Mouse (Mus musculus) embryonic facial prominence, embryonic 14.5 days (tissue): ENCODE data around the gene Krt6a. TPM values are rescaled to one million over a fixed set of nuclear protein-coding genes. Genes with fewer than 3 reads are reported as not detected.

ENCODE experiments used
- ATAC-seq: fragments of 200-750 bp; cut with Nextera tagmentation; 2 replicates; pipeline ENCODE4 v1.8.0; 2017; ENCODE audit warnings: low read depth, moderate number of reproducible peaks, moderate TSS enrichment
- DNase-seq: peaks from one replicate; pipeline ENCODE4 v3.0.0-alpha.2; 2015; ENCODE audit warnings: low spot score
- H3K27ac ChIP-seq: fragments of 300-500 bp; sonication (generic); replicated peaks from 2 replicates; pipeline ENCODE4 v1.5.1; 2014; ENCODE audit warnings: low read depth, mild to moderate bottlenecking, low read length, moderate library complexity
- H3K27me3 ChIP-seq: fragments of 300-500 bp; sonication (generic); replicated peaks from 2 replicates; pipeline ENCODE4 v1.6.1; 2014; ENCODE audit warnings: low read length; ENCODE audit not compliant: control insufficient read depth, insufficient read depth
- H3K36me3 ChIP-seq: fragments of 300-500 bp; sonication (generic); 2 replicates; pipeline ENCODE4 v1.6.1; 2014; ENCODE audit warnings: low read length, mixed read lengths; ENCODE audit not compliant: control insufficient read depth, insufficient read depth
- H3K4me1 ChIP-seq: fragments of 300-500 bp; sonication (generic); 2 replicates; pipeline ENCODE4 v1.6.1; 2014; ENCODE audit warnings: antibody characterized with exemption, low read length; ENCODE audit not compliant: control insufficient read depth, insufficient read depth
- H3K4me2 ChIP-seq: fragments of 300-500 bp; sonication (generic); 2 replicates; pipeline ENCODE4 v1.6.1; 2014; ENCODE audit warnings: low read depth, mild to moderate bottlenecking, low read length, moderate library complexity, mixed read lengths
- H3K4me3 ChIP-seq: fragments of 300-500 bp; sonication (generic); 2 replicates; pipeline ENCODE4 v1.5.1; 2014; ENCODE audit warnings: low read depth, mild to moderate bottlenecking, low read length
- H3K9ac ChIP-seq: fragments of 300-500 bp; sonication (generic); 2 replicates; pipeline ENCODE4 v1.6.1; 2014; ENCODE audit warnings: low read depth, mild to moderate bottlenecking, low read length, moderate library complexity, mixed read lengths
- H3K9me3 ChIP-seq: fragments of 300-500 bp; sonication (generic); 2 replicates; pipeline ENCODE4 v1.6.1; 2016; ENCODE audit warnings: low read length; ENCODE audit not compliant: control insufficient read depth
- WGBS: fragments of 180-500 bp; shearing (Covaris S2); extraction: QIAGEN DNeasy Blood & Tissue Kit; methylation state at CpG from one replicate; pipeline ENCODE4 v1.1.7; 2014; 5-methylcytosine and 5-hydroxymethylcytosine counted together
- polyA plus RNA-seq: library from polyadenylated mRNA; unstranded; fragments of >200 nt; fragmentation: Nextera tagmentation; extraction: Ambion mirVana; gene quantifications from 2 replicates; pipeline ENCODE4 v1.2.1, GENCODE M21; 2014

The Krt6a gene
- 34.9 and 120 TPM in 2 replicates for polyA plus RNA-seq

DNA sequence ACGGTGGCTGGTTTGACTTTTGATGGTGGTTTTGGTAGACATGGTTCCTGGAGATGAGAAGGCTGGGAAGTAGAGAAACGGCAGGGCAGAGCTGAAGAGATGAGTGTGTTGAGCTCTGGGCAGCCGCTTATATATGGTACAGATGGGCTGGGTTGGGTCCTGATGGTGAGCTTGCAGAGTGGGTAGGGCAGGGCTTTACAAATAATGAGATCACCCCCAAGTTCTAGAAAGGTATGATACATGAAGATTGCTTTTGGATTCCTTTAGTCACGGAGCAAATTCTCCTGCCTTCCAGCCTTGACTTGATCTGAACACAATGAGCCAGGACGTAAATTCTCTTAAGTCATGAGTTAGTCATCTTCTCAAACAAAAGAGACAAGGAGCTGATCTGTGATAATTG lies at the start of gene Krt6a:
Krt6a (minus strand) TSS at position 101 of the 400 bp plus-strand sequence.
- no peak within 1 kb of the TSS for H3K9ac ChIP-seq
- no peak within 1 kb of the TSS for H3K4me3 ChIP-seq
- no peak for DNase-seq
- H3K27ac ChIP-seq: no peak within 1 kb of the TSS
- 69% methylated on average over 5 of the region's 5 CpGs for WGBS
- no peaks in the 10 kb centered on the region; the same call in 1 of the 2 replicates for H3K4me1 ChIP-seq
- no peaks in the 10 kb centered on the region for H3K36me3 ChIP-seq
- H3K9me3 ChIP-seq: no peaks in the 10 kb centered on the region
- no peak within 1 kb of the TSS for H3K4me2 ChIP-seq
- no peak for ATAC-seq
- H3K27me3 ChIP-seq: no peaks in the 10 kb centered on the region

- no peak for ATAC-seq
- H3K4me1 ChIP-seq: no peaks in the 10 kb centered on the region
- no peaks in the 10 kb centered on the region for H3K9me3 ChIP-seq
- H3K27me3 ChIP-seq: no peaks in the 10 kb centered on the region
- DNase-seq: no peak
- H3K4me2 ChIP-seq: no peak within 1 kb of the TSS
- no peak within 1 kb of the TSS for H3K27ac ChIP-seq
- WGBS: 65% methylated on average over 14 of the region's 14 CpGs
- H3K36me3 ChIP-seq: no peaks in the 10 kb centered on the region
- no peak within 1 kb of the TSS for H3K4me3 ChIP-seq
- no peak within 1 kb of the TSS for H3K9ac ChIP-seq
Observed at GRCm38 (mm10) chr15:101742711-101743110, 48.6 kb upstream of the Krt6a start, which contains the start of gene Krt71. Krt71 (minus strand) TSS chr15:101743109.

- ATAC-seq: no peak
- 72% methylated on average over 7 of the region's 7 CpGs for WGBS
- H3K27ac ChIP-seq: no peak overlapping the region
- no peaks in the 10 kb centered on the region for H3K27me3 ChIP-seq
- H3K9me3 ChIP-seq: no peaks in the 10 kb centered on the region
- H3K9ac ChIP-seq: no peak overlapping the region
- H3K4me3 ChIP-seq: no peak overlapping the region
- H3K4me2 ChIP-seq: no peak overlapping the region
- H3K36me3 ChIP-seq: no peaks in the 10 kb centered on the region
- no peak for DNase-seq
- H3K4me1 ChIP-seq: no peaks in the 10 kb centered on the region
Observed at GRCm38 (mm10) chr15:101737786-101738185, 43.7 kb upstream of the Krt6a start.

DNA sequence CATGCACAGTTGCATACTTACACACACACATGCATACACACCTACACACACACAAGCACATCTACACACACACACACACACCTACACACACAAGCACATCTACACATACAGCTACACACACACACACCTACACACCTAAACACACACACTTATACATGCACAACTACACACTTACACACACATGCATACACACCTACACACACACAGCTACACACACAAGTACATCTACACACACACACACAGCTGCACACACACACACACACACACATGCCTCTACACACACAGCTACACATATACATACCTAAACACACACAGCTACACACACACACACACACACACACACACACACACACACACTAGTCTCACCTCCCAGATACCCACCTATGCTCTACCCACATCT lies 36.5 kb upstream of the Krt6a start:
- H3K4me2 ChIP-seq: no peak overlapping the region
- H3K36me3 ChIP-seq: no peaks in the 10 kb centered on the region
- ATAC-seq (no peak), DNase-seq (no peak)
- H3K27me3 ChIP-seq: no peaks in the 10 kb centered on the region
- no peaks in the 10 kb centered on the region for H3K4me1 ChIP-seq
- H3K9ac ChIP-seq: no peak overlapping the region
- H3K4me3 ChIP-seq: no peak overlapping the region
- no peak overlapping the region for H3K27ac ChIP-seq
- H3K9me3 ChIP-seq: no peaks in the 10 kb centered on the region

DNA sequence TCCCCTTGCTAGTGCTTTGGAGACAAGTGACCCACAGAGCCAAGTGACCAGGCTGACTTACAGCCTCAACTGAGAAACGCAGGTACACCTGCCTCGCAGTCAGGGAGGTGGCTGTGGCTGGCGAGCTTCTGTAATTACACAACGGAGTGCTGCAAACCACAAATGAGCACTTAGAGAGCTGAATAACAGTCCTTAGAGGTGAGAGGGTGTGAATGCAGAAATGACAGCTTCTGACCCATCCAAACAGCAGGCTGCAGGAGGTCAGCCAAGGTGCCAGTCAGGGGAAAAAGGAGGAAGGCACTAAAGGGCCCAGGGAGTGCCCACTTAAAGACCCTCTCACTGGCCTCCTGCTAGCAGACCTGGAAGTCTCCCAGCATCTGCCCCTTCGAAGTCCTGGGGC lies 30.6 kb upstream of the Krt6a start:
- Histone ChIP-seq H3K9ac (no peak overlapping the region), H3K27ac (no peak overlapping the region), H3K27me3 (no peaks in the 10 kb centered on the region), H3K4me3 (no peak overlapping the region), H3K4me1 (no peaks in the 10 kb centered on the region), H3K4me2 (no peak overlapping the region), H3K9me3 (no peaks in the 10 kb centered on the region), H3K36me3 (no peaks in the 10 kb centered on the region)
- no peak for ATAC-seq
- DNase-seq: no peak
- WGBS: 68% methylated on average over 5 of the region's 5 CpGs

DNA sequence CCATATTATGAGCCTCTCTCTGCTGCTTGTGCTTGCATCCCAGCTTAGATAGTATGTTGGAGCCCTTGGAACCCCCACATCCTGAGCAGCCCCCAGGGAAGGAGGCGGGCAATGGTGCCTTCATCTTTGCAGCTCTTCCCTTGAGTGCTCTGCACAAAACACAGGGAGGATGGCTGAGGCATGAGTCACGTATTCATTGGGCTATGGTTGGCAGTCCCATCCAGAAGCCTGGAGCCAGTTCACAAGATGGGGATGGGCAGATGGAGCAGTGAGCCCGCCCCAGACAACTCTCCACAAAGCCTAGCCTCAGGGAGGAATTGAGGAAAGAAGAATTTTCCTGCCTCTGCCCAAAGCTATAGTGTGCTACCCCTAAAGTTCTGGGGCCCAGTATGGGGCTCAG lies 21.7 kb upstream of the Krt6a start:
- DNase-seq: peak; percentile 34
- Histone ChIP-seq H3K27ac (no peak overlapping the region; the same call in 1 of the 2 replicates), H3K4me3 (no peak overlapping the region), H3K4me1 (peaks cover 8% of the 10 kb centered on the region; the same call in 1 of the 2 replicates), H3K4me2 (no peak overlapping the region), H3K9ac (no peak overlapping the region), H3K9me3 (no peaks in the 10 kb centered on the region), H3K27me3 (no peaks in the 10 kb centered on the region), H3K36me3 (no peaks in the 10 kb centered on the region)
- 44% methylated on average over 3 of the region's 3 CpGs for WGBS
- no peak for ATAC-seq

GRCm38 (mm10) chr15:101714356-101714755 lies 20.2 kb upstream of the Krt6a start:
- Histone ChIP-seq H3K9me3 (no peaks in the 10 kb centered on the region), H3K27ac (0 out of 2 replicates have a peak overlapping the region, but pooled peaks have one; percentile 48), H3K27me3 (no peaks in the 10 kb centered on the region), H3K4me3 (no peak overlapping the region), H3K9ac (no peak overlapping the region), H3K36me3 (no peaks in the 10 kb centered on the region), H3K4me2 (no peak overlapping the region), H3K4me1 (peaks cover 8% of the 10 kb centered on the region; the same call in 1 of the 2 replicates)
- DNase-seq (no peak), ATAC-seq (no peak)
- 80% methylated on average over 5 of the region's 5 CpGs for WGBS

DNA sequence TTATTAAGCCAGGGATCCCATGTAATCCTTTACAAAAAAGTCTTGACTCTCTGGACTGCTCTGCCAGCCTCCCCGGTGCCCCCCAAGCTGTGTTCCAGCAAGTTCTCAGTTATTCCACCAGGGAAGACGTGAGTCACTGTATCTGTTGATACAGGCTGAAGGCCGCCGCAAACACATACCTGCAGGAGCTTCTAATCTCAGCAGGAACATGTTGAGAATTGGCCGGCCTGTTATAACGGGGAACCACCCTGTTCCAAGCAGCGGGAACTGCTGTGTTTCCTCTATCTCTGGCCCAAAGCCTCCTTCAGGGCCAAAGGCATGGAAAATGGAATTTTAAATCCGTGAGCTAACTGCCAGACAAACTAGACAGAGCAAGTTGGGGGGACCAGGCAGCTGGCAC lies 19.6 kb upstream of the Krt6a start:
- ATAC-seq: peak; percentile 41; the same call in 1 of the 2 replicates
- peaks cover 8% of the 10 kb centered on the region; the same call in 1 of the 2 replicates for H3K4me1 ChIP-seq
- H3K36me3 ChIP-seq: no peaks in the 10 kb centered on the region
- peak overlapping the region; percentile 58; the same call in 1 of the 2 replicates for H3K27ac ChIP-seq
- H3K27me3 ChIP-seq: no peaks in the 10 kb centered on the region
- H3K4me3 ChIP-seq: no peak overlapping the region
- 75% methylated on average over 8 of the region's 8 CpGs for WGBS
- peak; percentile 75 for DNase-seq
- H3K4me2 ChIP-seq: no peak overlapping the region
- no peaks in the 10 kb centered on the region for H3K9me3 ChIP-seq
- no peak overlapping the region for H3K9ac ChIP-seq

DNA sequence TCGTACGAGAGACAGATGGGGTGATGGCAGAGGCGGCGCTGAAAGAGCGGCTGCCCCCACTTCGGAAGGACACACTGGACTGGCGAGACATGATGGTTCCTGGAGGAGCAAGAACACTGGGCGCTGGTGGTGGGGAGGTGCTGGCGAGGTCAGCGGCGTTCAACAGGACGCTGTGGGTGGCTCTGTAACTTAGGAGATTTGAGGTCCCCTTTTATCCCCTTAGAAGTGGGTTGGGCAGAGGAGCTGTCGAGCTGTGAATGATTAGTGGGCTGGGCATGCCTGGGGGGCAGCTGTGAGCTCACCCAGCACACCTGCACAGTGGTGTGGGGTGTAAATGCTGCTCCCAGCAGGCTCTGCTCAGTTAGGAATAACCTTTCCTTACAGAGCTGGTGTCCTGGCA lies 18.6 kb upstream of the Krt6a start, which contains the start of gene Krt5:
Krt5 (minus strand) TSS at position 179 of the 400 bp plus-strand sequence.
- H3K36me3 ChIP-seq: no peaks in the 10 kb centered on the region
- peaks cover 8% of the 10 kb centered on the region; the same call in 1 of the 2 replicates for H3K4me1 ChIP-seq
- H3K4me3 ChIP-seq: peak within 1 kb of the TSS; percentile 32
- H3K9me3 ChIP-seq: no peaks in the 10 kb centered on the region
- H3K4me2 ChIP-seq: peak within 1 kb of the TSS; percentile 28
- WGBS: 67% methylated on average over 11 of the region's 13 CpGs
- peak within 1 kb of the TSS; percentile 58 for H3K27ac ChIP-seq
- ATAC-seq (peak; percentile 19), DNase-seq (peak; percentile 60)
- H3K9ac ChIP-seq: peak within 1 kb of the TSS; percentile 49; the same call in 1 of the 2 replicates
- H3K27me3 ChIP-seq: no peaks in the 10 kb centered on the region
